Mouse (Mus musculus) neural tube, embryonic 11.5 days (tissue): Measurements from ENCODE around the gene Ccdc103. TPM values are rescaled to one million over a fixed set of nuclear protein-coding genes. Genes with fewer than 3 reads are reported as not detected.

Experiments used
- ATAC-seq: fragments of 200-750 bp; cut with Nextera tagmentation; 2 replicates; pipeline ENCODE4 v1.8.0; 2017; ENCODE audit warnings: moderate number of reproducible peaks, mild to moderate bottlenecking, moderate TSS enrichment, moderate library complexity; ENCODE audit not compliant: insufficient read depth, low FRiP score, low TSS enrichment
- DNase-seq: peaks from one replicate; pipeline ENCODE4 v3.0.0-alpha.2; 2015; ENCODE audit warnings: low spot score
- H3K27ac ChIP-seq: fragments of 300-500 bp; sonication (generic); 2 replicates; pipeline ENCODE4 v1.5.1; 2014; ENCODE audit warnings: low read depth, mild to moderate bottlenecking, low read length
- H3K27me3 ChIP-seq: fragments of 300-500 bp; sonication (generic); 2 replicates; pipeline ENCODE4 v1.6.1; 2014; ENCODE audit warnings: mild to moderate bottlenecking, low read length, mixed read lengths; ENCODE audit not compliant: control insufficient read depth, insufficient read depth
- H3K36me3 ChIP-seq: fragments of 300-500 bp; sonication (generic); 2 replicates; pipeline ENCODE4 v1.6.1; 2014; ENCODE audit warnings: mild to moderate bottlenecking, low read length, moderate library complexity, mixed read lengths; ENCODE audit not compliant: control insufficient read depth, insufficient read depth
- H3K4me1 ChIP-seq: fragments of 300-500 bp; sonication (generic); 2 replicates; pipeline ENCODE4 v1.6.1; 2014; ENCODE audit warnings: low read length, mixed read lengths; ENCODE audit not compliant: control insufficient read depth, insufficient read depth
- H3K4me2 ChIP-seq: fragments of 300-500 bp; sonication (generic); 2 replicates; pipeline ENCODE4 v1.6.1; 2014; ENCODE audit warnings: low read depth, mild to moderate bottlenecking, moderate library complexity
- H3K4me3 ChIP-seq: fragments of 300-500 bp; sonication (generic); 2 replicates; pipeline ENCODE4 v1.5.1; 2014; ENCODE audit warnings: low read depth, low read length
- H3K9ac ChIP-seq: fragments of 300-500 bp; sonication (generic); 2 replicates; pipeline ENCODE4 v1.6.1; 2014; ENCODE audit warnings: mild to moderate bottlenecking, low read length
- H3K9me3 ChIP-seq: fragments of 300-500 bp; sonication (generic); 2 replicates; pipeline ENCODE4 v1.6.1; 2016; ENCODE audit warnings: low read length; ENCODE audit not compliant: control insufficient read depth
- WGBS: fragments of 180-500 bp; shearing (Covaris S2); extraction: QIAGEN DNeasy Blood & Tissue Kit; methylation state at CpG from one replicate; pipeline ENCODE4 v1.1.7; 2014; 5-methylcytosine and 5-hydroxymethylcytosine counted together
- polyA plus RNA-seq: library from polyadenylated mRNA; unstranded; fragments of >200 nt; fragmentation: Nextera tagmentation; extraction: Ambion mirVana; gene quantifications from 2 replicates; pipeline ENCODE4 v1.2.1, GENCODE M21; 2014

The Ccdc103 gene
- 1.7 and 1.9 TPM in 2 replicates for polyA plus RNA-seq

- peak within 1 kb of the TSS; percentile 66 for H3K4me2 ChIP-seq
- DNase-seq, result peak; percentile 93
- H3K27ac ChIP-seq, result peak within 1 kb of the TSS; percentile 47
- H3K9me3 ChIP-seq, result no peaks in the 10 kb centered on the region
- H3K27me3 ChIP-seq, result no peaks in the 10 kb centered on the region
- peak within 1 kb of the TSS; percentile 74 for H3K9ac ChIP-seq
- under 1% methylated on average over 62 of the region's 62 CpGs for WGBS
- H3K36me3 ChIP-seq, result peaks cover 3% of the 10 kb centered on the region; the same call in 1 of the 2 replicates
- peak within 1 kb of the TSS; percentile 70 for H3K4me3 ChIP-seq
- peak; percentile 91 for ATAC-seq
- H3K4me1 ChIP-seq, result peaks cover 10% of the 10 kb centered on the region
Observed at GRCm38 (mm10) chr11:102880585-102881313, at the start of gene Ccdc103, which contains the start of gene Eftud2. Gene Ccdc103, plus strand, starts transcription at chr11:102881204. Gene Eftud2, minus strand, starts transcription at chr11:102880985.

GRCm38 (mm10) chr11:102832700-102833297, 48.2 kb upstream of the Ccdc103 start:
- no peaks in the 10 kb centered on the region for H3K27me3 ChIP-seq
- H3K27ac ChIP-seq, result no peak overlapping the region
- no peak overlapping the region for H3K9ac ChIP-seq
- no peak overlapping the region for H3K4me2 ChIP-seq
- no peaks in the 10 kb centered on the region for H3K9me3 ChIP-seq
- ATAC-seq, result no peak
- no peak overlapping the region for H3K4me3 ChIP-seq
- H3K4me1 ChIP-seq, result no peaks in the 10 kb centered on the region
- no peak for DNase-seq
- H3K36me3 ChIP-seq, result peaks cover 7% of the 10 kb centered on the region; the same call in 1 of the 2 replicates
- WGBS, result 76% methylated on average over 18 of the region's 18 CpGs

- H3K9me3 ChIP-seq, result no peaks in the 10 kb centered on the region
- DNase-seq, result no peak
- no peak for ATAC-seq
- no peak overlapping the region for H3K4me2 ChIP-seq
- H3K4me3 ChIP-seq, result no peak overlapping the region
- H3K36me3 ChIP-seq, result peaks cover 14% of the 10 kb centered on the region; the same call in 1 of the 2 replicates
- no peaks in the 10 kb centered on the region for H3K4me1 ChIP-seq
- H3K27ac ChIP-seq, result no peak overlapping the region
- H3K9ac ChIP-seq, result no peak overlapping the region
- WGBS, result 91% methylated on average over 10 of the region's 10 CpGs
- no peaks in the 10 kb centered on the region for H3K27me3 ChIP-seq
Observed at GRCm38 (mm10) chr11:102834219-102834618, 46.8 kb upstream of the Ccdc103 start.

- no peaks in the 10 kb centered on the region for H3K4me1 ChIP-seq
- no peak within 1 kb of the TSS for H3K4me2 ChIP-seq
- 83% methylated on average over 4 of the region's 4 CpGs for WGBS
- no peak within 1 kb of the TSS for H3K4me3 ChIP-seq
- ATAC-seq, result no peak
- DNase-seq, result no peak
- H3K27ac ChIP-seq, result no peak within 1 kb of the TSS
- no peak within 1 kb of the TSS for H3K9ac ChIP-seq
- no peaks in the 10 kb centered on the region for H3K27me3 ChIP-seq
- H3K36me3 ChIP-seq, result peaks cover 20% of the 10 kb centered on the region
- H3K9me3 ChIP-seq, result no peaks in the 10 kb centered on the region
Observed at GRCm38 (mm10) chr11:102835549-102835948, 45.5 kb upstream of the Ccdc103 start, which contains the start of gene Higd1b. Gene Higd1b, plus strand, starts transcription at chr11:102835849.

- no peak for ATAC-seq
- H3K4me2 ChIP-seq, result no peak overlapping the region
- no peaks in the 10 kb centered on the region for H3K4me1 ChIP-seq
- H3K4me3 ChIP-seq, result no peak overlapping the region
- no peaks in the 10 kb centered on the region for H3K27me3 ChIP-seq
- peaks cover 24% of the 10 kb centered on the region for H3K36me3 ChIP-seq
- H3K9me3 ChIP-seq, result no peaks in the 10 kb centered on the region
- no peak overlapping the region for H3K9ac ChIP-seq
- H3K27ac ChIP-seq, result no peak overlapping the region
- 89% methylated on average over 9 of the region's 9 CpGs for WGBS
- no peak for DNase-seq
Observed at GRCm38 (mm10) chr11:102836146-102836545, 44.9 kb upstream of the Ccdc103 start.

GRCm38 (mm10) chr11:102837385-102837784, 43.6 kb upstream of the Ccdc103 start:
- Histone ChIP-seq H3K27me3 (no peaks in the 10 kb centered on the region), H3K9me3 (no peaks in the 10 kb centered on the region), H3K4me2 (no peak overlapping the region), H3K36me3 (peaks cover 28% of the 10 kb centered on the region), H3K4me1 (no peaks in the 10 kb centered on the region), H3K4me3 (no peak overlapping the region), H3K9ac (no peak overlapping the region), H3K27ac (no peak overlapping the region)
- 95% methylated on average over 1 of the region's 1 CpGs for WGBS
- DNase-seq (no peak), ATAC-seq (no peak)

GRCm38 (mm10) chr11:102838126-102838525, 42.9 kb upstream of the Ccdc103 start:
- DNase-seq, result no peak
- H3K27me3 ChIP-seq, result no peaks in the 10 kb centered on the region
- no peak overlapping the region for H3K4me2 ChIP-seq
- H3K4me1 ChIP-seq, result no peaks in the 10 kb centered on the region
- no peaks in the 10 kb centered on the region for H3K9me3 ChIP-seq
- no peak overlapping the region for H3K27ac ChIP-seq
- H3K9ac ChIP-seq, result no peak overlapping the region
- 96% methylated on average over 2 of the region's 2 CpGs for WGBS
- no peak for ATAC-seq
- peaks cover 30% of the 10 kb centered on the region for H3K36me3 ChIP-seq
- no peak overlapping the region for H3K4me3 ChIP-seq

GRCm38 (mm10) chr11:102838616-102839150, 42.3 kb upstream of the Ccdc103 start:
- H3K4me1 ChIP-seq, result no peaks in the 10 kb centered on the region
- H3K36me3 ChIP-seq, result peaks cover 33% of the 10 kb centered on the region
- H3K4me3 ChIP-seq, result no peak overlapping the region
- no peaks in the 10 kb centered on the region for H3K27me3 ChIP-seq
- ATAC-seq, result no peak
- no peak for DNase-seq
- no peak overlapping the region for H3K9ac ChIP-seq
- no peak overlapping the region for H3K4me2 ChIP-seq
- H3K9me3 ChIP-seq, result no peaks in the 10 kb centered on the region
- H3K27ac ChIP-seq, result no peak overlapping the region
- 86% methylated on average over 9 of the region's 9 CpGs for WGBS
